Mouse (Mus musculus) spleen, adult 2 months (tissue): Measurements from ENCODE around the gene Scarb2. TPM values are rescaled to one million over a fixed set of nuclear protein-coding genes. Genes with fewer than 3 reads are reported as not detected.
A peak's percentile ranks its signal among the peaks of the same experiment; 100 is the strongest.

Experiments used
- DNase-seq, 2 experiments: peaks; one replicate each; pipeline versions ENCODE4 v3.0.0 to v3.0.0-alpha.2; 2012 to 2021; ENCODE audit warnings: low spot score in 2 of 2, low read depth in 1 of 2
- H3K27ac ChIP-seq: fragments of 200-500 bp; 2 replicates; pipeline ENCODE4 v1.5.1; 2012; ENCODE audit warnings: low read length, inconsistent platforms; ENCODE audit not compliant: insufficient read depth
- H3K27me3 ChIP-seq: fragments of 200-500 bp; 2 replicates; pipeline ENCODE4 v1.6.1; 2012; ENCODE audit warnings: mild to moderate bottlenecking, moderate library complexity, low read length, inconsistent platforms; ENCODE audit not compliant: control insufficient read depth, insufficient read depth
- H3K36me3 ChIP-seq: fragments of 200-500 bp; 2 replicates; pipeline ENCODE4 v1.6.1; 2012; ENCODE audit warnings: mild to moderate bottlenecking, low read length, inconsistent platforms; ENCODE audit not compliant: control insufficient read depth, insufficient read depth
- H3K4me1 ChIP-seq: fragments of 200-500 bp; 2 replicates; pipeline ENCODE4 v1.6.1; 2011; ENCODE audit warnings: inconsistent platforms; ENCODE audit not compliant: control insufficient read depth, insufficient read depth, insufficient read length
- H3K4me3 ChIP-seq: fragments of 200-500 bp; 2 replicates; pipeline ENCODE4 v1.5.1; 2011; ENCODE audit warnings: mild to moderate bottlenecking, inconsistent platforms; ENCODE audit not compliant: insufficient read depth, insufficient read length; ENCODE audit errors: extremely low read depth
- CTCF ChIP-seq: fragments of 200-500 bp; IDR thresholded peaks from 2 replicates; pipeline ENCODE4 v1.5.1; 2011; ENCODE audit warnings: mild to moderate bottlenecking, inconsistent platforms; ENCODE audit not compliant: insufficient read depth, insufficient read length, insufficient replicate concordance; ENCODE audit errors: extremely low read depth
- POLR2A ChIP-seq: fragments of 200-500 bp; IDR thresholded peaks from 2 replicates; pipeline ENCODE4 v1.6.1; 2011; ENCODE audit warnings: low read depth, low read length, inconsistent platforms
- whole genome bisulfite sequencing: fragments of 180-500 bp; shearing (Covaris S2); methylation state at CpG from one replicate; pipeline ENCODE4 v1.1.7; 2018; 5-methylcytosine and 5-hydroxymethylcytosine counted together
- polyA plus RNA-seq: library from polyadenylated mRNA; depleted of rRNA; stranded (reverse); fragments of >200 nt; gene quantifications from 2 replicates; pipeline ENCODE4 v1.2.3, GENCODE M21; 2012; rRNA removed

The Scarb2 gene
- polyA plus RNA-seq, 1 experiment = 16.0 TPM

- TF ChIP-seq CTCF (no peak), POLR2A (no peak)
- Histone ChIP-seq H3K27ac (no peak overlapping the region), H3K4me1 (no peaks in the 10 kb centered on the region), H3K36me3 (no peaks in the 10 kb centered on the region), H3K27me3 (no peaks in the 10 kb centered on the region), H3K4me3 (no peak overlapping the region)
- DNase-seq = no peak
- 20% methylated on average over 10 of the region's 10 CpGs for WGBS
These were observed 112.8 kb downstream of the Scarb2 start for GRCm38 (mm10) chr5:92393863-92394262.

DNA sequence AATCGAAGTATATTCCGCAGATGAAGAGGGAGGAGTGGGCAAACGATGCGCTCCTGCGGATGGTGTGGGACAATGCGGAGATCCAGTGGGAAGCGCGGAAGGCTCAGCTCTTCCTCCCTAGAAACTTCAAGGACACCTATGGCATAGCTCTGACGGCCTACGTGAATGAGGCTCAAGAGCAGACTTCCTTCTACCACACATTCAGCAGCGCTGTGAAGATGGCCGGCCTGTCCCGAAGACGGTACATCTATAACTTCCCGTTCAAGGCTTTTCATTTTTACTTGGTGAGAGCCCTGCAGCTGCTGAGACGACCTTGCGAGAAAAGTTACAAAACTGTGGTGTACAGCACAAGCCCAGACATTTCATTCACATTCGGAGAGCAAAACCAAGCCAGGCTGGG lies 114.1 kb downstream of the Scarb2 start:
- no peak overlapping the region for H3K27ac ChIP-seq
- DNase-seq = no peak
- 53% methylated on average over 18 of the region's 18 CpGs for WGBS
- no peaks in the 10 kb centered on the region for H3K27me3 ChIP-seq
- H3K36me3 ChIP-seq = no peaks in the 10 kb centered on the region
- TF ChIP-seq POLR2A = no peak
- no peak for TF ChIP-seq CTCF
- peak overlapping the region; percentile 44 for H3K4me3 ChIP-seq
- H3K4me1 ChIP-seq = no peaks in the 10 kb centered on the region

Other genes starting within 250 kb of the Scarb2 start
- 65.5 and 74.4 TPM in 2 replicates for gene Naaa, start 228.7 kb downstream of the Scarb2 start, polyA plus RNA-seq
- 10.2 and 13.9 TPM in 2 replicates for gene Sdad1, start 196.4 kb downstream of the Scarb2 start, polyA plus RNA-seq
- gene Cxcl9, start 178.8 kb downstream of the Scarb2 start, polyA plus RNA-seq = 31.2 and 47.5 TPM in 2 replicates
- gene Art3, start 175.0 kb downstream of the Scarb2 start, polyA plus RNA-seq = 0.65 and 2.4 TPM in 2 replicates
- gene Cxcl10, start 157.9 kb downstream of the Scarb2 start, polyA plus RNA-seq = 33.9 and 55.2 TPM in 2 replicates
- gene Nup54, start 71.6 kb downstream of the Scarb2 start, polyA plus RNA-seq = 12.2 and 12.4 TPM in 2 replicates
- gene Fam47e, start 48.2 kb upstream of the Scarb2 start, polyA plus RNA-seq = 0.12 and 0.19 TPM in 2 replicates
- 6.4 and 9.7 TPM in 2 replicates for gene Stbd1, start 96.2 kb upstream of the Scarb2 start, polyA plus RNA-seq
- 0.11 and 0.21 TPM in 2 replicates for gene Ccdc158, start 168.4 kb upstream of the Scarb2 start, polyA plus RNA-seq
- gene Shroom3, start 176.6 kb upstream of the Scarb2 start, polyA plus RNA-seq = 9.8 and 9.9 TPM in 2 replicates